Mouse (Mus musculus): ENCODE measurements around the gene Ifi27l2b. TPM values are rescaled to one million over a fixed set of nuclear protein-coding genes. Genes with fewer than 3 reads are reported as not detected.
"Not testable (repeated sequence)": the region's sequence is repeated elsewhere in the genome, so short reads cannot be mapped to it uniquely, and the experiment has no call there.

Gene Ifi27l2b
- polyA plus RNA-seq, 1 experiment from 2014 or later, result not detected

GRCm38 (mm10) chr12:103453361-103453760 lies 3.7 kb downstream of the Ifi27l2b start:
- Histone ChIP-seq H3K27me3 (replicated peaks; ENCODE audit: control insufficient read depth, insufficient read depth, low read length) (no peaks in the 10 kb centered on the region), H3K9ac (ENCODE audit: low read depth, low read length) (no peak overlapping the region), H3K27ac (replicated peaks; ENCODE audit: low read depth, low read length) (no peak overlapping the region), H3K9me3 (ENCODE audit: control insufficient read depth, low read length) (no peaks in the 10 kb centered on the region), H3K36me3 (ENCODE audit: control insufficient read depth, insufficient read depth, low read length) (no peaks in the 10 kb centered on the region), H3K4me3 (ENCODE audit: low read depth, low read length) (no peak overlapping the region), H3K4me2 (ENCODE audit: low read depth, low read length) (no peak overlapping the region), H3K4me1 (ENCODE audit: control insufficient read depth, insufficient read depth, low read length) (no peaks in the 10 kb centered on the region)
- DNase-seq (ENCODE audit: low spot score) (no peak), ATAC-seq (ENCODE audit: low read depth) (no peak)

DNA sequence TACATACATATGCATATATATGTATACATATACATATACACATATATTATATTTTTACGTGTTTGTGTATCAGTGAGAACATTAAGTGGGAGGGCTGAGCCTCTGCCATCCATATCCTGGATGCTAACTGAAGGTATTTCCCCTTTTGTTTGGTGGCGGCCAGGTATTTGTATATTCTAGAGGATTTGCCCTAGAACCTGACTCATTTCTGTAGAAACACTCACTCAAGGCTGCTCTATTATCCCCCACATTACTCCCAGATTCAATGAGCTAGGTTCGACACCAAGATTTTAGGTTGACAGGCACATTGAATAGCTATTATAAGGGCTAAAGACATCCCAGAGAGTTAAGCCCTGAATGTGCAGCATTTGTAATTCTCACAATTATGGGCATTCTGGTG lies 12.0 kb downstream of the Ifi27l2b start:
- H3K27me3 ChIP-seq (replicated peaks; ENCODE audit: control insufficient read depth, insufficient read depth, low read length), result no peaks in the 10 kb centered on the region
- H3K4me2 ChIP-seq (ENCODE audit: low read depth, low read length), result no peak overlapping the region
- no peaks in the 10 kb centered on the region for H3K36me3 ChIP-seq (ENCODE audit: control insufficient read depth, insufficient read depth, low read length)
- no peak overlapping the region for H3K9ac ChIP-seq (ENCODE audit: low read depth, low read length)
- ATAC-seq (ENCODE audit: low read depth) (no peak), DNase-seq (ENCODE audit: low spot score) (no peak)
- H3K4me3 ChIP-seq (ENCODE audit: low read depth, low read length), result no peak overlapping the region
- no peak overlapping the region for H3K27ac ChIP-seq (replicated peaks; ENCODE audit: low read depth, low read length)
- no peaks in the 10 kb centered on the region for H3K9me3 ChIP-seq (ENCODE audit: control insufficient read depth, low read length)
- WGBS, result 72% methylated on average over 3 of the region's 3 CpGs
- H3K4me1 ChIP-seq (ENCODE audit: control insufficient read depth, insufficient read depth, low read length), result no peaks in the 10 kb centered on the region

- not testable (repeated sequence) for ATAC-seq (ENCODE audit: low read depth)
- DNase-seq (ENCODE audit: low spot score), result peak; percentile 1
These were observed 12.8 kb downstream of the Ifi27l2b start for GRCm38 (mm10) chr12:103444261-103444660.

GRCm38 (mm10) chr12:103443524-103443923 lies 13.5 kb downstream of the Ifi27l2b start, which contains the start of gene Ifi27l2a:
Ifi27l2a (minus strand) TSS chr12:103443680.
- 45% methylated on average over 3 of the region's 3 CpGs for WGBS

More at GRCm38 (mm10) chr12:103444261-103444660, 12.8 kb downstream of the Ifi27l2b start:
- H3K27me3 ChIP-seq (replicated peaks; ENCODE audit: control insufficient read depth, insufficient read depth, low read length); H3K27ac ChIP-seq (replicated peaks; ENCODE audit: low read depth, low read length); H3K9me3 ChIP-seq (ENCODE audit: control insufficient read depth, low read length); H3K4me1 ChIP-seq (ENCODE audit: control insufficient read depth, insufficient read depth, low read length); H3K9ac ChIP-seq (ENCODE audit: low read depth, low read length); H3K4me2 ChIP-seq (ENCODE audit: low read depth, low read length); H3K4me3 ChIP-seq (ENCODE audit: low read depth, low read length); H3K36me3 ChIP-seq (ENCODE audit: control insufficient read depth, insufficient read depth, low read length): not testable (repeated sequence)
- WGBS, result 44% methylated on average over 5 of the region's 7 CpGs

GRCm38 (mm10) chr12:103437601-103438000 lies 19.4 kb downstream of the Ifi27l2b start:
- Histone ChIP-seq H3K4me1 (ENCODE audit: control insufficient read depth, insufficient read depth, low read length) (no peaks in the 10 kb centered on the region), H3K9ac (ENCODE audit: low read depth, low read length) (no peak overlapping the region), H3K9me3 (ENCODE audit: control insufficient read depth, low read length) (no peaks in the 10 kb centered on the region), H3K36me3 (ENCODE audit: control insufficient read depth, insufficient read depth, low read length) (no peaks in the 10 kb centered on the region), H3K4me2 (ENCODE audit: low read depth, low read length) (no peak overlapping the region), H3K4me3 (ENCODE audit: low read depth, low read length) (no peak overlapping the region), H3K27me3 (replicated peaks; ENCODE audit: control insufficient read depth, insufficient read depth, low read length) (no peaks in the 10 kb centered on the region), H3K27ac (replicated peaks; ENCODE audit: low read depth, low read length) (no peak overlapping the region)
- 71% methylated on average over 1 of the region's 1 CpGs for WGBS
- no peak for ATAC-seq (ENCODE audit: low read depth)
- DNase-seq (ENCODE audit: low spot score), result no peak

More at GRCm38 (mm10) chr12:103443524-103443923, 13.5 kb downstream of the Ifi27l2b start, which contains the start of gene Ifi27l2a:
- Histone ChIP-seq H3K9ac (ENCODE audit: low read depth, low read length) (no peak within 1 kb of the TSS), H3K27ac (replicated peaks; ENCODE audit: low read depth, low read length) (no peak within 1 kb of the TSS), H3K4me2 (ENCODE audit: low read depth, low read length) (no peak within 1 kb of the TSS), H3K36me3 (ENCODE audit: control insufficient read depth, insufficient read depth, low read length) (no peaks in the 10 kb centered on the region), H3K4me3 (ENCODE audit: low read depth, low read length) (no peak within 1 kb of the TSS), H3K27me3 (replicated peaks; ENCODE audit: control insufficient read depth, insufficient read depth, low read length) (no peaks in the 10 kb centered on the region), H3K9me3 (ENCODE audit: control insufficient read depth, low read length) (no peaks in the 10 kb centered on the region), H3K4me1 (ENCODE audit: control insufficient read depth, insufficient read depth, low read length) (no peaks in the 10 kb centered on the region)
- no peak for ATAC-seq (ENCODE audit: low read depth)
- DNase-seq (ENCODE audit: low spot score), result peak; percentile 7

- H3K9me3 ChIP-seq (ENCODE audit: control insufficient read depth, low read length), result no peaks in the 10 kb centered on the region
- H3K36me3 ChIP-seq (ENCODE audit: control insufficient read depth, insufficient read depth, low read length), result no peaks in the 10 kb centered on the region
- peak overlapping the region; percentile 49 for H3K4me2 ChIP-seq (ENCODE audit: low read depth, low read length)
- 0 out of 2 replicates have a peak overlapping the region, but pooled peaks have one; percentile 4 for H3K27ac ChIP-seq (replicated peaks; ENCODE audit: low read depth, low read length)
- H3K27me3 ChIP-seq (replicated peaks; ENCODE audit: control insufficient read depth, insufficient read depth, low read length), result no peaks in the 10 kb centered on the region
- H3K9ac ChIP-seq (ENCODE audit: low read depth, low read length), result no peak overlapping the region
- no peak for DNase-seq (ENCODE audit: low spot score)
- ATAC-seq (ENCODE audit: low read depth), result no peak
- H3K4me3 ChIP-seq (ENCODE audit: low read depth, low read length), result peak overlapping the region; percentile 30
- no peaks in the 10 kb centered on the region for H3K4me1 ChIP-seq (ENCODE audit: control insufficient read depth, insufficient read depth, low read length)
These were observed 22.2 kb downstream of the Ifi27l2b start for GRCm38 (mm10) chr12:103434861-103435260.

DNA sequence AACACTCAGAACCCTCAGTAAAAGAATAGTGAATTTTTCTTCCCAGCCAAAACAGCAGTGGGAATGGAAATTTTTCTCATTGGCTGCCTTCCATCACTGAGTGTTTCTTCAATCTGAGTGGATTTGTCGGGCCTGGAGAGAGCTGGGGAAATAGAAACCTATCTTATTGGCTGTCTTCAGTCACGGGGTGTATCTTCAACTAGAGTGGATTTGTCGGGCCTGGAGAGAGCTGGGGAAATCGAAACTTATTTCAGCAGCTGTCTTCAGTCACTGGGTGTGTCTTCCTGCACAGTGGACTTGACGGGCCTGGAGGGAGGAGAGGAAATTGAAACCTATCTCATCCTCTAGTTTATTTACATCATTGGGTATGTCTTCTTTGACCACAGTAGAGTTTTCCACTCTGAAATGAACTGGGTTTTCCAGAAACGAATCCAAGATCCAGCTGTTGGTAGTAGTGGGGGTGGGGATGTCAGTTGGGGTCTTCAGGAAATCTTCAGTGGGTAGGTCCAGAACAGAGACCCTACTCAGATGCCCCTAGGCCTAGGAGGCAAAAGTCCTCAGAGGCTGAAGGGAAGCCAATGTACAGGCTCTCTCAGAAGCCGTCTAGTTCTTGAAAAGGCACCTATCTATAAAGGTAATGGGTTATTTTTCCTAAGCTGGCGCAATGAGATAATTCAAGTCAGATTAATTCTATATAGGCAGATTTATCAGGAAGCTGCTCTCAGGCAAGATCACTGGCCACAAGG lies 22.9 kb downstream of the Ifi27l2b start, which contains the start of gene Ifi27:
Gene Ifi27, plus strand, starts transcription at position 226 of the 746 bp plus-strand sequence.
- DNase-seq (ENCODE audit: low spot score) (peak; percentile 90), ATAC-seq (ENCODE audit: low read depth) (peak; percentile 96)
- Histone ChIP-seq H3K27me3 (replicated peaks; ENCODE audit: control insufficient read depth, insufficient read depth, low read length) (no peaks in the 10 kb centered on the region), H3K27ac (replicated peaks; ENCODE audit: low read depth, low read length) (peak within 1 kb of the TSS; percentile 16; the same call in 1 of the 2 replicates), H3K9me3 (ENCODE audit: control insufficient read depth, low read length) (no peaks in the 10 kb centered on the region), H3K36me3 (ENCODE audit: control insufficient read depth, insufficient read depth, low read length) (no peaks in the 10 kb centered on the region), H3K4me3 (ENCODE audit: low read depth, low read length) (peak within 1 kb of the TSS; percentile 30), H3K4me1 (ENCODE audit: control insufficient read depth, insufficient read depth, low read length) (no peaks in the 10 kb centered on the region), H3K4me2 (ENCODE audit: low read depth, low read length) (peak within 1 kb of the TSS; percentile 49), H3K9ac (ENCODE audit: low read depth, low read length) (peak within 1 kb of the TSS; percentile 39; the same call in 1 of the 2 replicates)
- 48% methylated on average over 8 of the region's 8 CpGs for WGBS

- no peak overlapping the region for H3K4me3 ChIP-seq (ENCODE audit: low read depth, low read length)
- H3K9me3 ChIP-seq (ENCODE audit: control insufficient read depth, low read length), result no peaks in the 10 kb centered on the region
- H3K4me1 ChIP-seq (ENCODE audit: control insufficient read depth, insufficient read depth, low read length), result no peaks in the 10 kb centered on the region
- WGBS, result 76% methylated on average over 2 of the region's 2 CpGs
- DNase-seq (ENCODE audit: low spot score) (no peak), ATAC-seq (ENCODE audit: low read depth) (no peak)
- no peaks in the 10 kb centered on the region for H3K36me3 ChIP-seq (ENCODE audit: control insufficient read depth, insufficient read depth, low read length)
- H3K4me2 ChIP-seq (ENCODE audit: low read depth, low read length), result no peak overlapping the region
- H3K27ac ChIP-seq (replicated peaks; ENCODE audit: low read depth, low read length), result peak overlapping the region; percentile 16; the same call in 1 of the 2 replicates
- no peaks in the 10 kb centered on the region for H3K27me3 ChIP-seq (replicated peaks; ENCODE audit: control insufficient read depth, insufficient read depth, low read length)
- H3K9ac ChIP-seq (ENCODE audit: low read depth, low read length), result no peak overlapping the region
These were observed 23.6 kb downstream of the Ifi27l2b start for GRCm38 (mm10) chr12:103433430-103433829.

DNA sequence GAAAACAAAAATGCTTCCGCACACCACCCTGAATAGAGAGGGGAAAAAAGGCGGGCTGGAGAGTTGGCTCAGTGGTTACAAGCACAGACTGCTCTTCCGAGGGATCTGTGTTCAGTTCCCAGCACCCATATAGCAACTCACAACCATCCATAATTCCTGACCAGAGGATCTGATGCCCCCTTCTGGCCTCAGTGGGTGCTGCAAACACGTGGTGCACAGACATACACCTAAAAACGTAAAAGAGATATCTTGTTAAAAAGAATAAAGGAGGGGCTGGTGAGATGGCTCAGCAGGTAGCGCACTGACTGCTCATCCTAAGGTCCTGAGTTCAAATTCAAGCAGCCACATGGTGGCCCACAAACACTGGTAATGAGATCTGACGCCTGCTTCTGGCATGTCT lies 30.3 kb downstream of the Ifi27l2b start:
- Histone ChIP-seq H3K4me2 (ENCODE audit: low read depth, low read length) (no peak overlapping the region), H3K4me3 (ENCODE audit: low read depth, low read length) (no peak overlapping the region), H3K36me3 (ENCODE audit: control insufficient read depth, insufficient read depth, low read length) (peaks cover 16% of the 10 kb centered on the region), H3K27me3 (replicated peaks; ENCODE audit: control insufficient read depth, insufficient read depth, low read length) (no peaks in the 10 kb centered on the region), H3K4me1 (ENCODE audit: control insufficient read depth, insufficient read depth, low read length) (peaks cover 16% of the 10 kb centered on the region), H3K9ac (ENCODE audit: low read depth, low read length) (no peak overlapping the region), H3K9me3 (ENCODE audit: control insufficient read depth, low read length) (no peaks in the 10 kb centered on the region), H3K27ac (replicated peaks; ENCODE audit: low read depth, low read length) (no peak overlapping the region)
- DNase-seq (ENCODE audit: low spot score), result no peak
- no peak for ATAC-seq (ENCODE audit: low read depth)
- WGBS, result 88% methylated on average over 7 of the region's 7 CpGs
